Mouse (Mus musculus): ENCODE measurements around the gene Mon2.

GRCm38 (mm10) chr10:123116861-123117260, 40.6 kb upstream of the Mon2 start:
- no peak for TF ChIP-seq POLR2A (IDR thresholded peaks at IDR 0.05; ENCODE audit: low read depth, low read length)
- TF ChIP-seq CTCF (IDR thresholded peaks at IDR 0.05; ENCODE audit: extremely low read depth, insufficient read length, insufficient replicate concordance, low read depth, low read length) = no peak

All from small intestine, adult 2 months (tissue).